Mouse (Mus musculus): Measurements from ENCODE around the gene Ssbp4.
A peak's percentile ranks its signal among the peaks of the same experiment; 100 is the strongest.

Gene Ssbp4

GRCm38 (mm10) chr8:70630532-70631381 lies 22.1 kb upstream of the Ssbp4 start:
- DNase-seq, result peak; percentile 42

- peak; percentile 92 for DNase-seq
These were observed 21.2 kb upstream of the Ssbp4 start for GRCm38 (mm10) chr8:70629574-70630531.

DNA sequence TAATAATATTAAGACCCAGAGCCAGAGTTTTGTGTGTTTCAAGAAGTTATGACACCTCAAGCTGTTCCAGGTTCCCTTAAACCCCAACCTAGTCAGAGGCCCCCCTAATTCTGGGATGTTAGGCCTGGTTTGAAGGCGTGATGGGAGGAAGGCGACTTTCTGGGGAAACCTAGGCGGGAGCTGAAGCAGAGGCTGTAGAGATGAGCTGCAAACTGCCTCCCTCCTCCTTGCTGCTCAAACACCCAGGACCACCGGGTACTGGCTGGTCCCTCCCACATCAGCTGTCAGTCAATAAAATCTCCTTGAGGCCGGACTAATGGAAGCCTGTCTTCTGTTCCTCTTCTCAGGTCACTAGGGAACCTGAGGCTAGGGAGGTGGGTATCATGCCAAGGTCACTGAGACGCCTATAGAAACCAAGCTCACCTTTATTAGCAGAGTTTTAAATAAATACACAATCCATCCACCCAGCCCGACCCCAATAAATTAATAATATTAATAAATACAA lies 20.4 kb upstream of the Ssbp4 start:
- DNase-seq, result no peak

DNA sequence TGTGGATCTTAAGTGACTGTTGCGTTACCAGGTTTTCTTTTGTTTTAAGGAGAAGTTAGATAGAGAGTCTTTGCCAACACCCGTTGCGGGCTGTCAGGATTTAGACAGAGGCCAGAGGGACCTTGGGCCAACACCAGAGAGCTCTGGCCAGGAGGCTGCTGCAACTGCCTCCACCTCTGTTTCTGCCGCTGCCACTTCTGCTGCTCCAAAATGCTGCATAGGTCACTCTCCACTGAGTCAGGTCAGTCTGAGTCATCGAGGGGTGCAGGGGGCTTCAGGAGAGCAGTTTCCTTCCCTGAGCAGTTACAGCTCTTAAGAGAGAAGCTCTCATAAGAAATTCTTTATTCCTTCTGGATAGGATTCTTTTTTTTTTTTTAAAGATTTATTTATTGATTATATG lies 18.4 kb upstream of the Ssbp4 start:
- no peak for DNase-seq

- no peak for DNase-seq
These were observed 16.4 kb upstream of the Ssbp4 start for GRCm38 (mm10) chr8:70625104-70625503.

DNA sequence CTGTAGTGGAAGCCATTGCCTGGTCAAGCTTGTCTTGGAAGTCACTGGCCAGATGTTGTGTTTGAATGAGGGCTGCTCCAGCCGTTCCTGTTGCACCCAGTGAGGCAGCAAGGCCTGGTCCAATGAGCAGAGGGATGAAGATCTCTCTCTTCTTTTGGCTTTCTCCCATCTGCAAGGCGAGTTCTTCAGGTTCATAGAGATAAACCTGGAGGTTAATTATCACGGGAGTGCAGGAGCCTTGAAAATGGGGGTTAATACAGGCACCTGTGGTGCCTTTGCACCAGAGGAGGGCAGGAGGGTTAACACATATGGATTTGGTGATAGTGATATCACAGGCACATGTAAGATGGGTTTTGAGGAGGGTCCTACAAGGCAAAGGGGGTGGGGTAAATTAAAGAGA lies 13.5 kb upstream of the Ssbp4 start:
- DNase-seq, result no peak

DNA sequence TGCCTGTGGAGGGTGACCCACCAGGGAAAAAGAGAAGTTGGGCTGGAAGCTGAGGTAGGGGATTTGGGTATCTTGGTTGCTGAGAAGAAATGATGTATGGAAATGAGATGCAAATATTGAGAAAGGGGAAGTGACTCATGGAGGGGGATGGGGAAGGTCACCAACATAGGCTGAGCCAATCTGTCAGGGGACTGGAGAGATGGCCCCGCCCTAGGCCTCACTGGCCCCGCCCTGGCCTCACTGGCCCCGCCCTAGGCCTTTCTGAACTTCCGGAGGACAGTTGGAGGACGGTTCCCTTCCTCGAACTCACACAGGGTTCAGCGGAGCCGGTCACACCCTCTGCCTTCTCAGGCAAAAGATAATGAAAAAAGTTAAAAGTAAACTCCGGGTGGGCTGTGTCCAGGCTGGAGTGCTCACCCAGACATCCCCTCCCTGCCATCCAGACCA lies 10.2 kb upstream of the Ssbp4 start:
- DNase-seq, result no peak

GRCm38 (mm10) chr8:70617985-70618384 lies 9.3 kb upstream of the Ssbp4 start:
- DNase-seq, result no peak

- DNase-seq, result no peak
These were observed 8.0 kb upstream of the Ssbp4 start for GRCm38 (mm10) chr8:70616645-70617044.

DNA sequence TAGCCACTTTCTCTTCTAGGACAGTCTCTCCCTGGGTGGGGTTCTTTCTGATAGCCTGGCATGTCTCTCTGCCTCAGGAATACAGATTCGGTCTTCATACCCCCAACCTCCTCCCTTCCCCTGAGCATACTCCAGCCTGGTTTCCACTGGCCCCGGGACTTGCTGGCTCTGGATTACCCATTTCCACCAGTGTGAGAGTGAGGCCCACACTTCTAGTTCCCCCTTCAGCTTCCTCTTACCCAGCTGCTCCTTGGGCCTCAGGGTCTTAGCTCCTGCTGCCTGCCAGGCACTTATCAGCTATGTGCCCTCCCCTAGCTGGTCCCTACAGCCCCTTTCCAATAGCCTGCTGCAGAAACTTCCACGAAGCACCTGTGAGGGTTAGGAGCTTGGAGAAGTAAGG lies 7.2 kb upstream of the Ssbp4 start, which contains the start of gene Lrrc25:
Gene Lrrc25, plus strand, starts transcription at position 262 of the 400 bp plus-strand sequence.
- no peak for DNase-seq

GRCm38 (mm10) chr8:70615281-70615680 lies 6.6 kb upstream of the Ssbp4 start:
- no peak for DNase-seq

- DNase-seq, result peak; percentile 17
These were observed 5.8 kb upstream of the Ssbp4 start for GRCm38 (mm10) chr8:70614469-70614868.

DNA sequence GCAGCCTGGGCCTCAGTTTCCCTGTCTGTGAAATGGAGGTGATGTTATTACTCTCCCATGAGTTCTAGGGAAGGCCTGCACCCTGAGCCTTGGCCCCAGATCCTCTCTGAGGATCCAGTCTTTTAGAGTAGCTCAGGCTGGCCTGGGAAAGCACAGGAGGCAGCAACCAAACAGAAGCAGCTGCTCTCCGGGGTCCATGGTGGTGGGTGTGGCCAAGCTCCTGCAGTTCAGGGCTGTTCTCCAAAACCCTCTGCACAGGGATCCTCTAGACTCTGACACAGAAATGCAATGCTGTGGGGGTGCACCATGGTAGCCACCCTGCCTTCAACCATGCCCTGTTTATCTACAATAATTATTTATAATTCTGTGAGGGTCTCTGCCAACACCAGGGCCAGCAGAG lies 5.1 kb upstream of the Ssbp4 start:
- peak; percentile 21 for DNase-seq

DNA sequence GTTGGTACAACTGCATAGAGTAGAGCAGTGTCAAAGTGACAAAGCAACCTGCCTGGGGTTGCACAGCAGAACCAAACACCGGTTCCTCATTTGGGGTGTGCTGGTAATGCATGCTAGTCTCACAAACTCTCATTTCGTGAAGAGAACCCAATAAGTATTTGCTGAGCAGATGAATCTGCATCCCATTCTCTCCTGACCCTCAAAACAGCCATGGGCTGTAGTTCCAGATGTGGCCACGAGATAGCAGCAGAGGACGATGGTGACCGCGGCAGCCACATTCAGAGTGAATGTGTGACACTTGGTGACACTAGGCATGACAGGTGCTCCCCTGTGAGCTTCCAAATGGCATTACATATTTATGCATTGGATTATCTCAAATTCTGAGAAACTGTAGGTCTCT lies 3.2 kb upstream of the Ssbp4 start:
- peak; percentile 89 for DNase-seq

DNA sequence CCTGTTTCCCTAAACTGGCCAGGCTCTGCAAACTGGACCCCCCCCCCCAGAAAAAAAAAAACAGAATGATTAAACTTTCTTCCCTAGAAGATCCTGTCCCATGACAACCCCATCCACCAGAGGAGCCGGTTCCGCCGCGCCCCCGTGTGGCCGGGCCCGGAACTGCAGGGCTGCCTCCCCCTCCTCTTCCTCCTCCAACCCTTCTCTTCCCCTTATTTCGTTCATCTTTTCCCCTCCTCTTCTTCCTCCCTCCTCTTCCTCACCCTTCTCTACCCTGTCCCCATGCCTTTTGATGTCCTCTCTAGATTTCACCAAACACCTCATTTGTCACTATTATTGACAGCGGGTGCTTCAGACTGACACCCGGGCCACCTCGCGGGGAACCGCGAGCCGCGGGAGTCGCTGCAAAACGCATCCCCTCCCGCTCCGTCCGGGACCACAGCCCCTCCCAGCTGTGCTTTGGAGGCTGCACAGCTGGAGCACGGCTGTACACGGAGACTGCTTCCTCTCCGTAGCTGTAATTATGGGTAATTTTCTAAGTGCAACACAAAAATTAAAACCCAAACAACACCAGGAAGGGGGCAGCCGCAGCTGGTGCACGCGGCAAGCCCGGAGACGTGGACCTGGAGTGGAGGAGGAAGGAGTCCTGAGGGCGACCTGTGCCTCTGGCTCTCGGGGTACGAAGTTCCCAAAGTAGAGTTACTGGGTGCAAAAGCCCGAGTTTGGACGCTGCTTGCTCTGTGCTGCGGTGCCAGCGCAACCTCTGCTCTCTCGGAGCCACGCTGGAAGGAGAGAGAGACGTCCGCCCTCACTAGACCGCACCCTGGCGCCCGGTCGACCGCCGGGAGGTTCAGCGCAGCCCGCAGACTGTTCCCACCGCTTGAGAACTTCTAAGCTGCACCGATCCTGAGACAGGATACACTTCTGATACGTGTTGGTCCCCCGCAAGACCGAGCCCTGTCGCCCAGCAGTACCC lies 2.4 kb upstream of the Ssbp4 start:
- peak; percentile 73 for DNase-seq

DNA sequence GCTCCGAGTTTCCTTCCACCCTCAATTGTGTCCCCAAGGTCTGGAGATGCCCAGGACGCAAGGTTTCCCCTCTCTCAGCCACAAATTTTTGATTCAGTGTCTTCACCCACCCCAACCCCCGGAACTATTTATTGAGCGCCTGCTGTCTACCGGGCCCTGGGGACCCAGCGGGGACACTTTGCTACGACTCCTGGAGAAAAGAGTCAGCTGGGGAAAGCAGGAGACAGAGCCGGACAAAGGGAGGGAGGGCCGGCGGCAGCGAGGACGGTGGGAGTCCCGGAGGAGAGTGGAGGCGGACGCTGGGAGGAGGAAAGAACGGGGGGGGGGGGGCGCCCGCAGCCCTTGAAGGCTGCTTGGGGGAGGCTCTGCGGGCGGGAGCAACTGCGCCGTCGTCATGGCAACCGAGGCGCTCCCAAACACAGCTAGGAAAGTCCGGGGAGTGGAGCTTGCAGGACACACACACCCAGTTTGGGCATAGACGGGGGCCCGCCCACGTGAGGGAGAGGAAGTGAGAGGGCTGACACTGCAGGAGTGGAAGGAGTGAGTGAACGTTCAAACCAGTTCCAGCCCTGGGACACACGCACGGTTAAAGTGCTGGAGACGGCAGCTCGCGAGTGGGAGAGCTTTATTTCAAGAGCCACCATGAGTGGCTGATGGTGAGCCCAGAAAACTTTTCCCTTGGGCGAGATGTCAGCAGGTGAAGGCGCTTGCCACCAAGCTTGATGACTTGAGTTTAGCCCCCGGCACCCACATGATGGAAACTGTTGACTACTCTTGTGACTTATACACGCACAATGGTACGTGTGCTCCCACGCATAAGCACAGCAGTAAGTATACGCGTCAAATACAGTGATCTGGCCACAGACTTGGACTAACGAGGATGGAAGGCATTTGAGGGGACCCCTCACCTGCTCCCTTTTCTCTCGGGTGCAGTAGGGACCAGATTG lies 1.4 kb upstream of the Ssbp4 start:
- peak; percentile 53 for DNase-seq

- peak; percentile 45 for DNase-seq
These were observed 736 bp upstream of the Ssbp4 start for GRCm38 (mm10) chr8:70609368-70609848.

DNA sequence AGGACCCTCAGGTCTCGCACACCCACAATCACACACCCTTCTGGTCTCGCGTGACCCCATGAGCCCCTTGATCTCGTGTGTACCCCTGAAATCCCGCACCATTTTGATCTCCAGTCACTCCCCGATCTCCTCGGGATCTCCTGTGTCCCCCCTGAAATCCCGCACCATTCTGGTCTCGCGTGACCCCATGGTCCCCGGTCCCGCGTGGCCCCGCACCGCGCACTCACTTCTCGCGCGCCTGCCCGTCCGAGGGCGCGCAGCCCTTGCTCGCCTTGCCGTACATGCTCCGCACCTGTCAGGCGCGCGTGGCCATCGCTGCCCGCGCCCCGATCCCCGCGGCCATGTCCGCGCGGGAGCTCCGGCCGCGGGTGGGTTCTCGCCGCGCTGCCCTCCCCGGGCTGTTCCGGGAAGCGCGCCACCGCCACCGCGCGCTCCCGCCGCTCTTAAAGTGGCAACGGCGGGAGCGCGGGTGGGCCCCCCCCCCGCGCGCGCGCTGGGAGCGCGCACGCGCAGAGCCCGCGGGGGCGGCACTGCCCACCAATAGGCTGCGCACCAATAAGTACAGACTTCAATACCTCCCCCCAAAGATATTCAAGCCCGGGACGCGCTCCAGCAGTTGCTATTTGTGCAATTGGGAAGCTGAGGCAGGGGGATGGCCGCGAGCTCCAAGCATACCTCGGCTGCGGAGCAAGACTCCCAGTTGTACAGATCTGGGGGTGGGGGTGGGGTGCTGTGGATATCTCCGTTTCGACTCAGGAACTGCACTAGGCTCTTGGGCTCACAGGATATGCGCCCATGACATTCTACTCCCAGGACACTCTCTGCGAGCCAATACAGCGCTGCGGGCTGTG lies 549 bp downstream of the Ssbp4 start:
- peak; percentile 71 for DNase-seq

DNA sequence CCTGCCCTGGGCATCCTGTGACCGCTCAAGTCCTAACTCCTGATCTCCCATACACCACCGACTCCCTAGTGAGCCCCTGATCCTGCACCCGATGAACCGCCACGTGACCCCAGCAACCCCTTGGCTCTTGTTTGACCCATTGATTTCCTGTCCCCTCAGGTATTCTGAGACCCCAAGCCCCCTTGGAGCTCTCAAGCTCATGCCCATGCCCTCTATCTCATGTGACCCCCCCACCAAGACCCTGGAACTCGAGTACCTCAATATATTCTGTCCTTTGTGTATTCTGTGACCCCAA lies 1.1 kb downstream of the Ssbp4 start:
- DNase-seq, result no peak

Measured in cerebellum, adult 9-10 months (tissue).